Mouse (Mus musculus) heart, postnatal 10 days (tissue): ENCODE measurements around the gene Smim5. TPM values are rescaled to one million over a fixed set of nuclear protein-coding genes. Genes with fewer than 3 reads are reported as not detected.

ENCODE experiments used
- DNase-seq, 2 experiments: peaks; one replicate each; pipeline ENCODE4 v3.0.0; 2021
- intact Hi-C: fragments of 180-260 bp; cut with DNase I; formaldehyde crosslinking; loops from one replicate; pipeline ENCODE4 v1.15.1; 2025
- total RNA-seq, 2 experiments: library from RNA; stranded (reverse); gene quantifications; 2 replicates each; pipeline ENCODE4 v1.2.3; 2021

Gene Smim5
- total RNA-seq, 2 experiments from 2014 or later, result 28.7 to 43.3 TPM

GRCm38 (mm10) chr11:115920110-115920818 lies 20.5 kb downstream of the Smim5 start:
- peak; percentile 52 to 65 for DNase-seq
- intact Hi-C loops, result loop anchor here (2.0 kb wide), 1 partner anchor 25 kb away; no protein-coding TSS in a partner anchor

- DNase-seq, result no peak
- intact Hi-C loops, result loop anchor here (2.0 kb wide), 1 partner anchor 27 kb away; no protein-coding TSS in a partner anchor
These were observed 22.2 kb downstream of the Smim5 start for GRCm38 (mm10) chr11:115921986-115922385.

- intact Hi-C loops, result no loop called here
- DNase-seq, result no peak
These were observed 29.3 kb downstream of the Smim5 start for GRCm38 (mm10) chr11:115929031-115929430.

GRCm38 (mm10) chr11:115929818-115930217 lies 30.1 kb downstream of the Smim5 start:
- intact Hi-C loops, result no loop called here

GRCm38 (mm10) chr11:115931235-115931634 lies 31.5 kb downstream of the Smim5 start:
- DNase-seq, result no peak
- intact Hi-C loops, result no loop called here

More at GRCm38 (mm10) chr11:115929818-115930217, 30.1 kb downstream of the Smim5 start:
- DNase-seq, result no peak

- intact Hi-C loops, result no loop called here
- DNase-seq, result peak; percentile 98 to 99
These were observed 33.5 kb downstream of the Smim5 start, which contains the start of the genes Sap30bp and Recql5 for GRCm38 (mm10) chr11:115933108-115933746. Sap30bp (plus strand) TSS chr11:115933282. Recql5 (minus strand) TSS chr11:115933477.

- no peak for DNase-seq
- intact Hi-C loops, result no loop called here
These were observed 34.0 kb downstream of the Smim5 start for GRCm38 (mm10) chr11:115933747-115934110.

GRCm38 (mm10) chr11:115939690-115940329 lies 40.0 kb downstream of the Smim5 start:
- intact Hi-C loops, result loop anchor here (1.0 to 5.0 kb wide), 3 partner anchors 59 to 190 kb away; no protein-coding TSS in a partner anchor
- peak; percentile 71 to 82 for DNase-seq

GRCm38 (mm10) chr11:115941980-115942379 lies 42.2 kb downstream of the Smim5 start:
- intact Hi-C loops, result loop anchor here (5.0 kb wide), 1 partner anchor 140 kb away; no protein-coding TSS in a partner anchor

GRCm38 (mm10) chr11:115945247-115945646 lies 45.5 kb downstream of the Smim5 start:
- intact Hi-C loops, result no loop called here
- DNase-seq, result no peak

More at GRCm38 (mm10) chr11:115941980-115942379, 42.2 kb downstream of the Smim5 start:
- no peak for DNase-seq

- DNase-seq, result peak in 1 of 2 experiments; percentile 34
These were observed 46.6 kb downstream of the Smim5 start for GRCm38 (mm10) chr11:115946221-115946828.

GRCm38 (mm10) chr11:115948316-115948715 lies 48.5 kb downstream of the Smim5 start:
- intact Hi-C loops, result no loop called here
- DNase-seq, result no peak

More at GRCm38 (mm10) chr11:115946221-115946828, 46.6 kb downstream of the Smim5 start:
- intact Hi-C loops, result no loop called here

GRCm38 (mm10) chr11:115950719-115951118 lies 51.0 kb downstream of the Smim5 start:
- DNase-seq, result no peak
- intact Hi-C loops, result no loop called here

- DNase-seq, result no peak
- intact Hi-C loops, result no loop called here
These were observed 54.9 kb downstream of the Smim5 start for GRCm38 (mm10) chr11:115954712-115955111.

GRCm38 (mm10) chr11:115955195-115955858 lies 55.6 kb downstream of the Smim5 start:
- intact Hi-C loops, result no loop called here
- no peak for DNase-seq

Other genes starting within 250 kb of the Smim5 start
- 100 to 1,000 TPM; 122 to 144 TPM for gene Grb2, start 191.4 kb upstream of the Smim5 start, total RNA-seq
- gene Tmem94, start 134.5 kb upstream of the Smim5 start, total RNA-seq, result 100 to 1,000 TPM; 106 to 116 TPM
- gene Caskin2, start 86.3 kb upstream of the Smim5 start, total RNA-seq, result 10 to 100 TPM; 59.4 to 60.9 TPM
- gene Tsen54, start 85.2 kb upstream of the Smim5 start, total RNA-seq, result 10 to 100 TPM; 10.5 to 15.0 TPM
- gene Llgl2, start 75.9 kb upstream of the Smim5 start, total RNA-seq, result 10 to 100 TPM; 17.9 to 18.2 TPM
- under 1 TPM; 0.17 to 0.22 TPM for gene Myo15b, start 41.6 kb upstream of the Smim5 start, total RNA-seq
- gene Smim6, start 12.1 kb downstream of the Smim5 start, total RNA-seq, result under 1 TPM; 0.37 to 0.45 TPM
- gene Sap30bp, start 33.3 kb downstream of the Smim5 start, total RNA-seq, result 10 to 100 TPM; 26.6 to 26.7 TPM
- 10 to 100 TPM in 1 of 2 experiments, 1 to 10 TPM in 1; 8.3 to 10.9 TPM for gene Recql5, start 33.5 kb downstream of the Smim5 start, total RNA-seq
- gene Itgb4, start 74.7 kb downstream of the Smim5 start, total RNA-seq, result 1 to 10 TPM; 4.8 to 5.5 TPM
- 10 to 100 TPM; 31.7 to 33.1 TPM for gene Galk1, start 112.8 kb downstream of the Smim5 start, total RNA-seq
- gene H3f3b, start 128.0 kb downstream of the Smim5 start, total RNA-seq, result 100 to 1,000 TPM; 338 to 393 TPM
- gene Unk, start 130.4 kb downstream of the Smim5 start, total RNA-seq, result 10 to 100 TPM; 16.3 to 17.0 TPM
- 1 to 10 TPM in 1 of 2 experiments, under 1 TPM in 1; 0.52 to 1.0 TPM for gene Unc13d, start 178.0 kb downstream of the Smim5 start, total RNA-seq
- 10 to 100 TPM; 96.6 to 99.5 TPM for gene Wbp2, start 187.0 kb downstream of the Smim5 start, total RNA-seq
- gene Trim47, start 227.2 kb downstream of the Smim5 start, total RNA-seq, result 10 to 100 TPM; 43.3 to 49.7 TPM
- 1 to 10 TPM; 5.4 to 6.3 TPM for gene Trim65, start 231.2 kb downstream of the Smim5 start, total RNA-seq
- gene Mrpl38, start 238.9 kb downstream of the Smim5 start, total RNA-seq, result 10 to 100 TPM; 55.9 to 56.8 TPM